Mouse (Mus musculus) intestine, embryonic 14.5 days (tissue): Measurements from ENCODE around the gene Bola1. TPM values are rescaled to one million over a fixed set of nuclear protein-coding genes. Genes with fewer than 3 reads are reported as not detected.
"Not testable (repeated sequence)": the region's sequence is repeated elsewhere in the genome, so short reads cannot be mapped to it uniquely, and the experiment has no call there.

Experiments
- ATAC-seq: fragments of 200-750 bp; cut with Nextera tagmentation; replicated peaks from 2 replicates; pipeline ENCODE4 v1.8.0; 2017; ENCODE audit warnings: low read depth, moderate number of reproducible peaks, moderate TSS enrichment, moderate library complexity; ENCODE audit not compliant: low FRiP score, low TSS enrichment
- DNase-seq: peaks from one replicate; pipeline ENCODE4 v3.0.0-alpha.2; 2018; ENCODE audit warnings: low spot score
- H3K27ac ChIP-seq: fragments of 300-500 bp; sonication (generic); 2 replicates; pipeline ENCODE4 v1.5.1; 2014; ENCODE audit warnings: low read depth, mild to moderate bottlenecking, control low read depth
- H3K27me3 ChIP-seq: fragments of 300-500 bp; sonication (generic); replicated peaks from 2 replicates; pipeline ENCODE4 v1.6.1; 2014; ENCODE audit warnings: low read length, control low read depth; ENCODE audit not compliant: control insufficient read depth, insufficient read depth
- H3K36me3 ChIP-seq: fragments of 300-500 bp; sonication (generic); 2 replicates; pipeline ENCODE4 v1.6.1; 2014; ENCODE audit warnings: low read length, control low read depth; ENCODE audit not compliant: control insufficient read depth, insufficient read depth
- H3K4me1 ChIP-seq: fragments of 300-500 bp; sonication (generic); replicated peaks from 2 replicates; pipeline ENCODE4 v1.6.1; 2014; ENCODE audit warnings: low read length, control low read depth, mixed read lengths; ENCODE audit not compliant: control insufficient read depth, insufficient read depth
- H3K4me2 ChIP-seq: fragments of 300-500 bp; sonication (generic); 2 replicates; pipeline ENCODE4 v1.6.1; 2014; ENCODE audit warnings: low read length
- H3K4me3 ChIP-seq: fragments of 300-500 bp; sonication (generic); 2 replicates; pipeline ENCODE4 v1.5.1; 2014; ENCODE audit warnings: low read depth, low read length, control low read depth, mixed read lengths
- H3K9ac ChIP-seq: fragments of 300-500 bp; sonication (generic); 2 replicates; pipeline ENCODE4 v1.6.1; 2014; ENCODE audit warnings: mild to moderate bottlenecking, low read length
- H3K9me3 ChIP-seq: fragments of 300-500 bp; sonication (generic); 2 replicates; pipeline ENCODE4 v1.6.1; 2016; ENCODE audit warnings: low read length, control low read depth; ENCODE audit not compliant: control insufficient read depth
- WGBS: fragments of 180-500 bp; shearing (Covaris S2); extraction: QIAGEN DNeasy Blood & Tissue Kit; methylation state at CpG from one replicate; pipeline ENCODE4 v1.1.7; 2014; 5-methylcytosine and 5-hydroxymethylcytosine counted together
- polyA plus RNA-seq: library from polyadenylated mRNA; unstranded; fragments of >200 nt; fragmentation: Nextera tagmentation; extraction: Ambion mirVana; gene quantifications from 2 replicates; pipeline ENCODE4 v1.2.1, GENCODE M21; 2014

Bola1 gene
- polyA plus RNA-seq, 1 experiment from 2014 or later: 79.5 TPM

DNA sequence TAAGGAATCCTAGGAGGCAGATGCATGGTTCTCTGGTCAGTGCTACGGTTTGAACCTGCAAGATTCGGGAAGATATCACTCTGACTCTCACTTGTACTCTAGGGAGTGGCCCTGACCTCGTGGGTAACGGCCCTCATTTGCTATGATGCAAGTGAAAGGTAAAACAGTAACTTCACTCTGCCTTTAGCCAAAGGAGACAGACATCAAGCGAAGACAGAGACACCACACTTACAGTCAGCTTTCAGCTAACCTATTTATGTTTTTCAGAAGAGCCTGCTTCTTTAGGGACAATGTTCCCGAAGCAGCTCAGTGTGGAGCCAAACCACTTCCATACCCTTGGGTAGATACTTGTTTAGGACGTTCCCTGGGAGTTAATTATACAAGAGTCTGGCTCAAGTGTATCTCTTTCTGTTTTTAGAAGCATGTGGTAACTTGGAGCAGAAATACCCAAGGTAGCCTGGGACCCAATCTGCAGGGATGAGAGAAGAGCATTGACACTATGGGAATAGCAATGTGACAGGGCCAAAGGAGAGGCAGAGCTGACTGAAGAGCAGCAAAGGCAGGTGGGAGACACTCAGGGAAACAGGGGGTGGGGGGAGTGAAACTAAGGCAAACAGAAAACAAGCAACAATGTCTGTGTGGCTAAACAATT, 24.5 kb upstream of the Bola1 start:
- Histone ChIP-seq H3K27ac (peak overlapping the region; percentile 93), H3K9me3 (no peaks in the 10 kb centered on the region), H3K9ac (peak overlapping the region; percentile 69), H3K4me2 (peak overlapping the region; percentile 53), H3K4me3 (0 out of 2 replicates have a peak overlapping the region, but pooled peaks have one; percentile 39), H3K36me3 (no peaks in the 10 kb centered on the region), H3K27me3 (no peaks in the 10 kb centered on the region), H3K4me1 (peaks cover 18% of the 10 kb centered on the region)
- 77% methylated on average over 7 of the region's 7 CpGs for WGBS
- ATAC-seq: no peak
- no peak for DNase-seq

DNA sequence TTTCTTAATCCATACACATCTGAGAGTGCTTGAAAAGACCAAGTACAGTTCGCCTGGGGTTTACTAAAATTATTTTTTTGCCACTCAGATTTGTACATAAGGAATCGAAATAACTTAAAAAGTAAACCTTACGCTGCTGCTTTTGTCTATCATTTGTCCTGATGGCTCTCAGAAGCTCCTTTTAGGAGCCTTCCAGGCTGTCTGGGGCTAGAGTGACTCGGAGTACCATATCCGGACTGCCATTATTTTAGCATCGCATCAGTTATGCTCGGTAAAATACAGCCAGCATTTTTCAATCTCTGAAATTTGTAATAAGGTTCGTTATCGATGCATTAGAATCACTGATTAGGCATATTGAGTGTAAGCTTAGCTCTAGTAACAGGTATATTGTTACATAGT, 21.3 kb upstream of the Bola1 start:
- ATAC-seq: no peak
- peak overlapping the region; percentile 87 for H3K27ac ChIP-seq
- peak overlapping the region; percentile 51 for H3K4me2 ChIP-seq
- H3K27me3 ChIP-seq: no peaks in the 10 kb centered on the region
- H3K9me3 ChIP-seq: no peaks in the 10 kb centered on the region
- DNase-seq: no peak
- no peaks in the 10 kb centered on the region for H3K36me3 ChIP-seq
- 78% methylated on average over 9 of the region's 9 CpGs for whole genome bisulfite sequencing
- H3K4me3 ChIP-seq: peak overlapping the region; percentile 29
- peak overlapping the region; percentile 68 for H3K9ac ChIP-seq
- H3K4me1 ChIP-seq: peaks cover 21% of the 10 kb centered on the region

DNA sequence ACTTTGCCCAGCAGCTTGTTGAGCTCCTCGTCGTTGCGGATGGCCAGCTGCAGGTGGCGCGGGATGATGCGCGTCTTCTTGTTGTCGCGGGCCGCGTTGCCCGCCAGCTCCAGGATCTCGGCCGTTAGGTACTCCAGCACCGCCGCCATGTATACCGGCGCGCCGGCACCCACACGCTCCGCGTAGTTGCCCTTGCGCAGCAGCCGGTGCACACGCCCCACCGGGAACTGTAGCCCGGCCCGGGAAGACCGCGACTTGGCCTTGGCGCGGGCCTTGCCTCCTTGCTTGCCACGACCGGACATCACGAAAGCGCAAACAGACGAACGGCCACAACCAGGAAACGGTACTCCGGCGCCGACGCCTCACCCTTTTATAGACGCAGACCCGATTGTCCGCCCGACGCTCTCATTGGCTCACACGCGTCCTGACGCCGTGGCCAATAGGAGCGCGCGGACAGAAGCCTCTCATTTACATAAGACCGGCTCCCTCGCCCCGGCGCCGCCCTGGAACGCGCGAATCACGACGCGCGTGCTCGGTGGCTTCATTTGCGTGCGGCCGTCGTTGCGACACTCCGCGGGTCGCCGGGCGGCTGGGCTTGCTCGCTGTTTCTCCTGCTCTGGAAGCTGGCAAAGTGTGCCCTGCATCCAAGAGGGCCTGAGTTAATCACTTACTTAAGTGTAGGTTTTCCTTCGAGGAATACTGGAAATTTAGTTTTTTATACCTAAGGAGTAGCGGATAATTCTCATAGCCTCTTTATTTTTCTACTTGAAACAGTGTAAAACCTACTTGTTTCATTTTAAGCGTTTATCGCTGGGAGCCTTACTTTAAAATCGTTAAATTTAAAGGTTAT, 20.7 kb upstream of the Bola1 start, which contains the start of gene Hist2h2aa2:
Hist2h2aa2 (minus strand) TSS at position 328 of the 850 bp plus-strand sequence.
- Histone ChIP-seq H3K4me2 (peak within 1 kb of the TSS; percentile 51), H3K27ac (peak within 1 kb of the TSS; percentile 87), H3K4me3 (peak within 1 kb of the TSS; percentile 29), H3K4me1 (peaks cover 21% of the 10 kb centered on the region), H3K9ac (peak within 1 kb of the TSS; percentile 68)
- H3K36me3 ChIP-seq, H3K27me3 ChIP-seq, H3K9me3 ChIP-seq: not testable (repeated sequence)
- DNase-seq: peak; percentile 76
- ATAC-seq: peak; percentile 82
- WGBS: 6% methylated on average over 16 of the region's 85 CpGs

DNA sequence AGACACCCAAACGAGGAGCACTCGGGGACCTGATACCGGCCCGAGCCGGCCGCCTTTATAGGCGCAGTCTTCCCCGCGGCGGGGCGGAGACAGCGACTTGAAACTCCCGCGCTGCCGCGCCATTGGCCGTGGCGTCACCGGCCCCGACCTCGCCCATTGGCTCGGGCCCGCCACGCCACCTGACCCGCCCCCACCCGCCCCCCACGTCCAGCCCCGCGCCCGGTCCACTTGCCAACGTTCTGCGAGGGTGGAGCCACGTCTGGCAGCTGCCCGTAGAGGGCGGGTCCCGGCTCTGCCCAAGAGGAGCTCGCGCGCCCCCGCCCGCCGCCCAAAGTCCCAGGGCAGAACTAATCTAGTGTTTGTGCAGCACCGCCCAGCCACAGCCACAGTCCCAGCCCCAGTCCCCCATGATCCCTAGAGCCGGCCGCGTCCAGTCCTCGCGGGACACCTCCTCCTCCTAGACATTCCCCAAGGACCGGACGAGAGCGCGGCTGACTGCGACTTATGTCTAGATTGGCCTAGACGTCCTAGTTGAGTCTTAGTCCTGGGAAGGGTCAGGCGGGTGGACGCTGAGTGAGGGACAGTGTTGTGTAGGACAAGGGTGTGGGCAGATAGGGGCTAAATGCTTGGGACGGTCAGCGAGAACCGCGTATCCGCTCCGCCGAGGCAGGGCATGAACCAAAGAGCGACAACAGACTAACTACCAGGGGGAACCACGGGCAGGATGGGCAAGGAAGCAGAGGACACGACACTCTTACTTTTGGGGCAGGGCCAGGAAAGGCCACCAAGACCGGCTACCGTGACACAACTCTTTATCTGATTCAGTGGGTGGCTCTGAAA, 19.7 kb upstream of the Bola1 start, which contains the start of gene Hist2h3c2:
Hist2h3c2 (minus strand) TSS at position 174 of the 840 bp plus-strand sequence.
- peak within 1 kb of the TSS; percentile 58 for H3K4me2 ChIP-seq
- not testable (repeated sequence) for H3K36me3 ChIP-seq, H3K27me3 ChIP-seq, H3K9me3 ChIP-seq, DNase-seq
- peak within 1 kb of the TSS; percentile 55 for H3K4me3 ChIP-seq
- peak within 1 kb of the TSS; percentile 86 for H3K27ac ChIP-seq
- H3K9ac ChIP-seq: peak within 1 kb of the TSS; percentile 89
- peaks cover 16% of the 10 kb centered on the region for H3K4me1 ChIP-seq
- peak; percentile 87 for ATAC-seq
- WGBS: under 1% methylated on average over 22 of the region's 68 CpGs

DNA sequence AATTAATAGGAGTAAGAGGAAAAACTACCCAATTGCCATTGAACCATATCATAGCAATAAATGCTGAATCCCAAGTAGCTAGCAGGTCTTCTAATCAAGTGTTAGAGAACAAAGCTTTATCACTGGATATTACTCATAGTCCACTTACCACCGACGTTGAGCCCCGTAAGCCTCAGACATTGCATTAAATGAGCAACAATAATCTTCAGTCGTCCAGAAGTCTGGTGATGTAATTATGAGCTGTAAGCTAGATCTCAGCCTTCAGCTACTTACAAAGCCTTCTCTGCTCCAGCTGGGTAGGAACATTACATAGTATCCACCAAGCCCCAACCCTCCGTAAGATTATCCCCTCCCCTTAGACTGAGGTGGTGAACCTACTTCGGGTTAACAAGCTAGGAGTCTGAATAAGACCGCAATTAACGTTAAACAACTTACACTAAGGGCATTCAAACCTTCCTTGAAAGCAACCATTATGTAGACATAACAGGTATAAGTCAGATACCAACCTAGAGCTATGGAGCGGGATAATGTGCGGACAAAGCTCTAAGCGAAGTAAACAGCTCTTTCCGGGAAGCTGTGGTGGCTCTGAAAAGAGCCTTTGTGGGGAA, 18.5 kb upstream of the Bola1 start:
- no peaks in the 10 kb centered on the region for H3K36me3 ChIP-seq
- ATAC-seq (no peak), DNase-seq (no peak)
- under 1% methylated on average over 12 of the region's 12 CpGs for WGBS
- H3K4me2 ChIP-seq: peak overlapping the region; percentile 58
- H3K27ac ChIP-seq: peak overlapping the region; percentile 86
- H3K4me3 ChIP-seq: peak overlapping the region; percentile 55
- no peaks in the 10 kb centered on the region for H3K9me3 ChIP-seq
- no peaks in the 10 kb centered on the region for H3K27me3 ChIP-seq
- H3K9ac ChIP-seq: peak overlapping the region; percentile 89
- peaks cover 11% of the 10 kb centered on the region for H3K4me1 ChIP-seq

DNA sequence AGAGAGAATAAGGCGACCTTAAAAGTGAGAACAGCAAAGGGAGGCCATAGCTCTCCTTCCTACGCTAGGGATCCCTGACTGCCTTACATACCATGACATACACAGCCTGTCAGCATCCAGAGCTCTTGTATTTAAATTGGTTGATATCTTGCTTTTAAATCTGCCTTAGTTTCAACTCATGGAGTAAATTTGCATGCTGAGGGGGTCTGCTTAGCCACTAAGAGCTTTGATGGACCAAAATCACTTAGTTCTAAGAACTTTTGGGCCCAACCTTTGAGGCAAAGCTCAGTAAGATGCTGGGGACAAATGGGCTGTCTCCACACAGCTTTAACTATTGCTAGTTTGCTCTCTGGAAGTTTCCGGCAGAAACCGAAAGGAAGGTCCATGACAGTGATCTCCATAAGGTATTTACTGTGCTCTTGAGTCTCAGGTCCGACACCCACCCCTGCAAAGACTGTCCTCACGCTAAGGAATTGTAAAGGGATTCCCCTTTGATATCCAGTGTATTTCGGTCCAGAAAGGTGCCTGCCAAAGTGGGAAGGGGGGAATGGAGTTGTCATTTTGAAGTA, 17.9 kb upstream of the Bola1 start:
- Histone ChIP-seq H3K4me2 (peak overlapping the region; percentile 58), H3K36me3 (no peaks in the 10 kb centered on the region), H3K9me3 (no peaks in the 10 kb centered on the region), H3K4me1 (peaks cover 11% of the 10 kb centered on the region), H3K27me3 (no peaks in the 10 kb centered on the region), H3K27ac (peak overlapping the region; percentile 86), H3K9ac (peak overlapping the region; percentile 89), H3K4me3 (peak overlapping the region; percentile 55)
- DNase-seq: peak; percentile 71
- WGBS: 14% methylated on average over 7 of the region's 7 CpGs
- no peak for ATAC-seq

DNA sequence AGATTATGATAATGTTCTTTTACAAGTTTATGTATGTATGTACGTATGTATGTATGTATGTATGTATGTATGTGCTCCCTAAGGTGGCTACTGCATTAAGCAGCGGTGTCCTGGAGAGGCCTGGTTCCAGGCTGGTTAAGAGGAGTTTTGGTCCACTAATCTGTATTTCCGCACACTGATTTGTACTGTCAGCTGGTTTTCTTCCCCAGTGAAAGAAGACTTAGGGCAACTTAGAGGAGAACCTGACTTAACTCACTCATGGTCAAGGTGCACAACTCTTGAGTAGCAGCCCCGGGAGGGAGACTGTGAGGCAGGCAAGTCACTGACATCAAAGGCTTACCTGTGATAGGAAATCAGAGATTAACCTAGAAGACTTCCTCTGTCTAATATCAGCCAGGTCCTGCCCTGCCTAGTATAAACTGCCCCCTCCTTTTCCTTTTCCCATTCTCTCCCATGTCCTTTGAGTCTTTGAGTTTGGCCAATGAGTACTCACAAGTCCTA, 17.4 kb upstream of the Bola1 start:
- no peaks in the 10 kb centered on the region for H3K27me3 ChIP-seq
- peak overlapping the region; percentile 86; the same call in 1 of the 2 replicates for H3K27ac ChIP-seq
- ATAC-seq (no peak), DNase-seq (peak; percentile 58)
- H3K4me2 ChIP-seq: peak overlapping the region; percentile 58
- 73% methylated on average over 4 of the region's 4 CpGs for WGBS
- peak overlapping the region; percentile 55 for H3K4me3 ChIP-seq
- peak overlapping the region; percentile 89 for H3K9ac ChIP-seq
- H3K4me1 ChIP-seq: peaks cover 11% of the 10 kb centered on the region
- H3K9me3 ChIP-seq: no peaks in the 10 kb centered on the region
- H3K36me3 ChIP-seq: no peaks in the 10 kb centered on the region
